ENCODE assay signal across 22 mouse cellular contexts in genomic region chr9:25042162-25043111, GRCm38 (mm10). TPM values are rescaled to one million over a fixed set of nuclear protein-coding genes. Genes with fewer than 3 reads are reported as not detected.
A peak's percentile ranks its signal among the peaks of the same experiment; 100 is the strongest.
DNase-seq lines count a peak whose midpoint lies in the region; ATAC-seq and TF ChIP-seq lines count a peak whose summit lies in the region.
"Had no signal": no experiment of that assay in that cellular context is flagged by ENCODE, and none has a peak within 500 bp of the region (broad histone marks: within the 10 kb centered on the region; RNA-seq: fewer than 3 reads in every experiment).

No protein-coding gene starts in this region.

- ATAC-seq in neural tube, embryonic 13.5 days (ENCODE audit: low read depth), result peak; percentile 88
- no peak; the same call in 1 of the 2 replicates for ATAC-seq in neural tube, embryonic 15.5 days (ENCODE audit: low FRiP score)
- ATAC-seq in granulocyte monocyte progenitor cell, adult 5-6 weeks (replicated peaks; ENCODE audit: poor library complexity, severe bottlenecking), result peak; percentile 33; the same call in 1 of the 2 replicates
- ATAC-seq: forebrain, embryonic 16.5 days had no signal

- H3K9ac ChIP-seq in neural tube, embryonic 13.5 days, result no peak overlapping the region
- H3K9ac ChIP-seq in neural tube, embryonic 15.5 days (replicated peaks), result no peak overlapping the region
- H3K9ac ChIP-seq: limb, embryonic 12.5 days; liver, embryonic 14.5 days had no signal

- H3K4me2 ChIP-seq in neural tube, embryonic 13.5 days, result no peak overlapping the region
- no peak overlapping the region for H3K4me2 ChIP-seq in neural tube, embryonic 15.5 days
- H3K4me2 ChIP-seq: limb, embryonic 12.5 days had no signal

- no peak overlapping the region for H3K27ac ChIP-seq in neural tube, embryonic 13.5 days (replicated peaks)
- no peak overlapping the region for H3K27ac ChIP-seq in neural tube, embryonic 15.5 days (replicated peaks)
- no peak overlapping the region for H3K27ac ChIP-seq in thymus, adult 2 months (ENCODE audit: control insufficient read depth, insufficient read depth, low read length)
- H3K27ac ChIP-seq: left cerebral cortex, adult 2 months; limb, embryonic 12.5 days; liver, embryonic 14.5 days had no signal

- H3K4me1 ChIP-seq in neural tube, embryonic 13.5 days (replicated peaks), result peaks cover 7% of the 10 kb centered on the region
- H3K4me1 ChIP-seq in neural tube, embryonic 15.5 days, result peaks cover 7% of the 10 kb centered on the region
- H3K4me1 ChIP-seq in thymus, adult 2 months (replicated peaks; ENCODE audit: control insufficient read depth, insufficient read depth, low read length), result no peaks in the 10 kb centered on the region

- no peak overlapping the region for H3K4me3 ChIP-seq in neural tube, embryonic 13.5 days
- H3K4me3 ChIP-seq in neural tube, embryonic 15.5 days (replicated peaks), result no peak overlapping the region
- H3K4me3 ChIP-seq in thymus, adult 2 months (ENCODE audit: control insufficient read depth, insufficient read depth, low read length), result no peak overlapping the region
- H3K4me3 ChIP-seq: erythroblast, embryonic 14.5 days; left cerebral cortex, adult 2 months; limb, embryonic 12.5 days had no signal

- H3K9me3 ChIP-seq in neural tube, embryonic 13.5 days, result no peaks in the 10 kb centered on the region
- H3K9me3 ChIP-seq in neural tube, embryonic 15.5 days (replicated peaks), result no peaks in the 10 kb centered on the region
- H3K9me3 ChIP-seq: limb, embryonic 12.5 days had no signal

- 49% methylated on average over 15 of the region's 15 CpGs for WGBS in neural tube, embryonic 13.5 days
- 47% methylated on average over 15 of the region's 15 CpGs for WGBS in neural tube, embryonic 15.5 days
- WGBS in thymus, adult 2 months, result 56% methylated on average over 15 of the region's 15 CpGs

- no peaks in the 10 kb centered on the region for H3K36me3 ChIP-seq in neural tube, embryonic 13.5 days
- no peaks in the 10 kb centered on the region for H3K36me3 ChIP-seq in neural tube, embryonic 15.5 days
- H3K36me3 ChIP-seq in thymus, adult 2 months (ENCODE audit: control insufficient read depth, insufficient read depth, low read length), result no peaks in the 10 kb centered on the region
- H3K36me3 ChIP-seq: limb, embryonic 12.5 days had no signal

- peak; percentile 15 for DNase-seq in adrenal gland, postnatal 14 days
- no peak for DNase-seq in adrenal gland, adult 8-10 months
- no peak for DNase-seq in lung, postnatal 36 days
- DNase-seq in thymus, adult 2 months, result no peak
- DNase-seq: kidney, adult 11 months; spleen, adult 18-20 months had no signal

- TF ChIP-seq CTCF in thymus, adult 2 months (IDR thresholded peaks at IDR 0.05; ENCODE audit: borderline replicate concordance, control insufficient read depth, extremely low read depth, insufficient read depth, low read length, poor library complexity), result no peak

- no peaks in the 10 kb centered on the region; the same call in 1 of the 2 replicates for H3K27me3 ChIP-seq in neural tube, embryonic 13.5 days
- no peaks in the 10 kb centered on the region for H3K27me3 ChIP-seq in neural tube, embryonic 15.5 days (replicated peaks)
- no peaks in the 10 kb centered on the region for H3K27me3 ChIP-seq in thymus, adult 2 months (ENCODE audit: control insufficient read depth, insufficient read depth, low read length)

- TF ChIP-seq POLR2A in thymus, adult 2 months (IDR thresholded peaks at IDR 0.05; ENCODE audit: control insufficient read depth, extremely low read depth, insufficient read depth, low read length, poor library complexity), result no peak

RNA-seq across cellular contexts. Expression of gene Gm10181, which starts 46.8 kb away (rescaled TPM):
- total RNA-seq in adrenal gland, postnatal 14 days (2021), result not detected in 2 replicates
- not detected for total RNA-seq in adrenal gland, adult 8-10 months (2022)
- not detected in 2 replicates for polyA plus RNA-seq in neural tube, embryonic 13.5 days (2015; fragmentation: Nextera tagmentation; extraction: Ambion mirVana)
- polyA plus RNA-seq in neural tube, embryonic 15.5 days (2015; fragmentation: Nextera tagmentation; extraction: Ambion mirVana), result not detected in 2 replicates
- not detected in 2 replicates for total RNA-seq in granulocyte monocyte progenitor cell, adult 5-6 weeks (2014; fragmentation: Nextera tagmentation)
- total RNA-seq in granulocyte monocyte progenitor cell, adult 5-6 weeks (2017), result not detected in 2 replicates
- polyA plus RNA-seq in thymus, adult 2 months (2012; rRNA removed), result not detected in 2 replicates
- total RNA-seq: heart, adult 18-20 months; left cerebral cortex, adult 2 months; megakaryocyte progenitor cell, adult 5-6 weeks; MEL had no signal
- polyA plus RNA-seq: erythroblast, embryonic 14.5 days; forebrain, embryonic 16.5 days; heart, embryonic 16.5 days; hindbrain, embryonic 11.5 days; limb, embryonic 12.5 days; liver, embryonic 14.5 days; lung, embryonic 16.5 days; midbrain, embryonic 14.5 days; stomach, embryonic 14.5 days had no signal
